Mouse (Mus musculus) telencephalon, adult 2 months (tissue): ENCODE measurements around the gene Gcnt4.

Experiments
- DNase-seq: peaks from one replicate; pipeline ENCODE4 v3.0.0-alpha.2; 2011; ENCODE audit warnings: low read depth, low spot score

Gene Gcnt4

DNA sequence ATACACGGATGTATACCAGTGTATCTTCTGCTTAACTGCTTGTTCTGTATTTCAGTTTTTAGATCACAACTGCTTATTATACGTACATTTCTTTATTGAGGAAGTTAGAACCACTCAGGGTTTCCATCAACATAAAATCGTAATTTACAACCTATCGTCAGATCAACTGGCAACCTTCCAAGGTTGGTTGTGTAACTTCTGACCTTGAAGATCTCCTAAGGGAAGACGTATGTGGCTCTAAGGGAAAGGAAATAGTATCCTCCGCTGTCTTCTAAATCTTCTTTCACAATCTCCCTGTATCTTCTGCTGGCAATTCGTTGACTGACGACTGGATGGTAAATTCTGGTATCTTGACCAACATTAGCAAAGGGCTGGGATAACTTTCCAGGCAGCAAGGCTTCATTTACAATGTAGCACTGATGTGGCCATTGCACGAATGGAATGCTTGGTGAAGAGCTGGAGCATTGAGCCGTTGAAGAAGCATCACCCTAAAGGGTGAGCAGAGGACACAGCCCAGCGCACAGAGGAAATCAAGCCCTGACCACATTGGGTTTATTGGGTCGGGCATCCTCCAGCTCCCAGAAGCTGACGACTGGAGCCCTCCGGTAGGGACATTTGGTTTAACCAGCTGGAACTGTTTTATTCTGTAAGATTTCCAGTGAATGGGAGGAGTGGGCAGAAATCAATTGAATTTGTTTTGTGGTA lies 66.2 kb downstream of the Gcnt4 start:
- no peak for DNase-seq

DNA sequence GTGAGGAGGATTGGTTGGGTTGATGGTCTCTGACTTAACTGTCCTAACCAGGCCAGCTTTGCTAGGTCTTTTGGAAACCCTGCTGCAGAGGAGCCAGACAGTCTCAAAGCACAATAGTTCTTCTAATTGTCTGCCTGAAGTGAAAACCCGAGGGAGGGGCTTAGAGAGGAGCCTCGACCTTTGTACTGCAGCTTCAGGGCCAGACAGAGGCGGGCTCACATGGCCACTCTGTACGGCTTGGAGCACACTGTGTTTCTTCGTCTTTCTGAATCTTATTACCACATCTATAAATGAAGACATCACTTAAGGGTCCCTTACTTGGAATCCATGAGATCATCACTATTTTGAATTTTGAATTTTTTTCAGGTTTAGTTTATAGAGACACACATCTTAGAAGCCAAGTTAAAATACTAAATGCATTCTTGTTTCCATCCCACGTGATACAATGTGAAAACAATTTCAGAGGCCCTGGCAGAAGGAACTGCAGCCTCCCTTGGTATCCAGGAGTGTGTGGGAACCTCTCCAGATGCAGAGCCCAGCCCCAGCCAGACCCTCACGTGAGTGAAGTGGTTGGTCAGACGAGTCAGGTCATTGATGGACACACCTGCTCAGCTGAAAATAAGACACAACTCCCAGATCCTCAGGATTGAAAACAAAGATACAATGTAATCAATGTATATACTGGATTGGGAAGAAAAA lies 69.0 kb downstream of the Gcnt4 start:
- no peak for DNase-seq

DNA sequence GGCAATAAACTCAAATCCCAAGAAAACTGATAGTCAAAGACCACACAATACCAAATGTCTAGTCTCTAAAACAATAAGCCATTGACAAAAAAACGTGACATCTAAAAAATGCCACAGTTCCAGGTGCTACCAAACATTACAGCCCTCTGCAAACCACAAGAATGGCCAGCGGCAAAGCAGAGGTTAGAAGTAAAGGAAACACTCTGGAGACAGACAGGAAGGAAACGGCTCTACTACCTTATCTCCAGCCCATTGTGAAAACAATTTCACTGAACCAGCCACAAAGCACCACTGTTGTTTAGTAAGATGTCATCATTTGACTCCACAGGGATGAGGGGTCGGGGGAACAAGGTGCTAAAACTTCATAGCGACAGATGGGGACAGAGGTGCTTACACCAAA lies 70.8 kb downstream of the Gcnt4 start:
- DNase-seq, result no peak

DNA sequence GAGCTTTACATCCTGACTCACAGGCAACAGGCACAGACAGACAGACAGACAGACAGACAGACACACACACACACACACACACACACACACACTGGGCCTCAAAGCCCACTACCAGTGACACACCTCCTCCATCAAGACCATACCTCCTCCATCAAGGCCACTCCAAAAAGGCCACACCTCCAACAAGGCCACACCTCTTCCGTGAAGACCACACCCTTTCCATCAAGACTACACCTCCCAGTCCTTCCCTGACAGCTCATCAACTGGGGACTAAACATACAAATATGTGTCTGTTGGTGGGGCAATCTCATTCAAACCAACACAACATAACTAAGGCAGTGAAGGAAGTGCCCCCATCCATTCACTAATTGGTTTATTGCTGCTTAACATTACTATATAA lies 72.6 kb downstream of the Gcnt4 start:
- DNase-seq, result no peak
